Comparison of ENCODE assay signal across 16 mouse cellular contexts in the genomic region with DNA sequence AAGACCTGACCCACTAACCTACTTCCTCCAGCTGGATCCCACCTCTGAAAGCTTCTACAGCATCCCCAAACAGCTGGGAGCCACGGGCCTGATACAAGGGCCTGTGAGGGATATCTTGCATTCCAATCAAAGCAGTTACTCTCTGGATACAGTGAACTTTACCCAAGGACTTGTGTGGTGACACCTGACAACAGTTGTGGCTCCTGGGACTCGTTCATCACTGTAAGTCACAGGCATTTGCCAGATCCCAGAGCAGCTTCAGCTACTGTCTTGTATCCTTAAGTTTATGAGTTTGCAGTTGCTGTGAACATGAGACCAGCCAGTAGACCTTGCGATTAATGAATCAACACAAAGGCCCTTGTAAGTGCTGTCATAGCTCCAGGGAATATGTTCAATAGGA.
"Had no signal": no experiment of that assay in that cellular context is flagged by ENCODE, and none has a peak within 500 bp of the region (broad histone marks: within the 10 kb centered on the region; RNA-seq: fewer than 3 reads in every experiment).

No protein-coding gene starts in this region.

- H3K27me3 ChIP-seq: neural tube, embryonic 12.5 days; neural tube, embryonic 13.5 days; neural tube, embryonic 15.5 days; stomach, embryonic 15.5 days had no signal

- H3K4me1 ChIP-seq: neural tube, embryonic 12.5 days; neural tube, embryonic 13.5 days; neural tube, embryonic 15.5 days; stomach, embryonic 15.5 days had no signal

- H3K4me3 ChIP-seq: neural tube, embryonic 12.5 days; neural tube, embryonic 13.5 days; neural tube, embryonic 15.5 days; stomach, embryonic 15.5 days had no signal

- H3K4me2 ChIP-seq: neural tube, embryonic 12.5 days; neural tube, embryonic 13.5 days; neural tube, embryonic 15.5 days; stomach, embryonic 15.5 days had no signal

- H3K9me3 ChIP-seq: neural tube, embryonic 12.5 days; neural tube, embryonic 13.5 days; neural tube, embryonic 15.5 days; stomach, embryonic 15.5 days had no signal

- H3K36me3 ChIP-seq: neural tube, embryonic 12.5 days; neural tube, embryonic 13.5 days; neural tube, embryonic 15.5 days; stomach, embryonic 15.5 days had no signal

- H3K9ac ChIP-seq: neural tube, embryonic 12.5 days; neural tube, embryonic 13.5 days; neural tube, embryonic 15.5 days; stomach, embryonic 15.5 days had no signal

- DNase-seq: retina, postnatal 1 day; right cerebral cortex, adult 18-20 months; right cerebral cortex, postnatal 14 days; right cerebral cortex, postnatal 25 days; right cerebral cortex, postnatal 4 days; spleen, adult 18-20 months; thymus, adult 18-20 months; thymus, adult 2 months; thymus, postnatal 25 days; thymus, postnatal 36 days; thymus, postnatal 4 days had no signal

- H3K27ac ChIP-seq: neural tube, embryonic 12.5 days; neural tube, embryonic 13.5 days; neural tube, embryonic 15.5 days; stomach, embryonic 15.5 days; stomach, postnatal 0 days had no signal
